Mouse (Mus musculus) bone marrow, adult 2 months (tissue): ENCODE results near the gene Vsig2. TPM values are rescaled to one million over a fixed set of nuclear protein-coding genes. Genes with fewer than 3 reads are reported as not detected.

Source experiments
- H3K27ac ChIP-seq: fragments of 200-500 bp; 2 replicates; pipeline ENCODE4 v1.5.1; 2012; ENCODE audit warnings: low read depth, mild to moderate bottlenecking, control low read depth, inconsistent platforms, low read length; ENCODE audit not compliant: control insufficient read depth, poor library complexity, insufficient read depth
- H3K4me1 ChIP-seq: fragments of 200-500 bp; 2 replicates; pipeline ENCODE4 v1.6.1; 2011; ENCODE audit warnings: low read length; ENCODE audit not compliant: control insufficient read depth, insufficient read depth
- H3K4me3 ChIP-seq: fragments of 200-500 bp; replicated peaks from 2 replicates; pipeline ENCODE3; 2011; ENCODE audit warnings: mild to moderate bottlenecking, low read depth, low read length, control low read depth; ENCODE audit not compliant: control insufficient read depth
- CTCF ChIP-seq: fragments of 200-500 bp; IDR thresholded peaks from 2 replicates; pipeline ENCODE4 v1.5.1; 2011; ENCODE audit warnings: low read length, control low read depth; ENCODE audit not compliant: control insufficient read depth, insufficient read depth
- POLR2A ChIP-seq: fragments of 200-500 bp; IDR thresholded peaks from 2 replicates; pipeline ENCODE4 v1.6.1; 2011; ENCODE audit warnings: low read depth, mild to moderate bottlenecking, control low read depth, low read length, borderline replicate concordance; ENCODE audit not compliant: control insufficient read depth
- WGBS: fragments of 180-500 bp; shearing (Covaris S2); methylation state at CpG from one replicate; pipeline ENCODE4 v1.1.7; 2018; 5-methylcytosine and 5-hydroxymethylcytosine counted together
- polyA plus RNA-seq: library from polyadenylated mRNA; stranded (reverse); fragments of >200 nt; gene quantifications from 2 replicates; pipeline ENCODE4 v1.2.4, GENCODE M21; 2011; ENCODE audit warnings: low replicate concordance; ENCODE audit not compliant: missing spikeins, insufficient read depth, insufficient read length

The Vsig2 gene
- 4.0 and 12.2 TPM in 2 replicates for polyA plus RNA-seq

DNA sequence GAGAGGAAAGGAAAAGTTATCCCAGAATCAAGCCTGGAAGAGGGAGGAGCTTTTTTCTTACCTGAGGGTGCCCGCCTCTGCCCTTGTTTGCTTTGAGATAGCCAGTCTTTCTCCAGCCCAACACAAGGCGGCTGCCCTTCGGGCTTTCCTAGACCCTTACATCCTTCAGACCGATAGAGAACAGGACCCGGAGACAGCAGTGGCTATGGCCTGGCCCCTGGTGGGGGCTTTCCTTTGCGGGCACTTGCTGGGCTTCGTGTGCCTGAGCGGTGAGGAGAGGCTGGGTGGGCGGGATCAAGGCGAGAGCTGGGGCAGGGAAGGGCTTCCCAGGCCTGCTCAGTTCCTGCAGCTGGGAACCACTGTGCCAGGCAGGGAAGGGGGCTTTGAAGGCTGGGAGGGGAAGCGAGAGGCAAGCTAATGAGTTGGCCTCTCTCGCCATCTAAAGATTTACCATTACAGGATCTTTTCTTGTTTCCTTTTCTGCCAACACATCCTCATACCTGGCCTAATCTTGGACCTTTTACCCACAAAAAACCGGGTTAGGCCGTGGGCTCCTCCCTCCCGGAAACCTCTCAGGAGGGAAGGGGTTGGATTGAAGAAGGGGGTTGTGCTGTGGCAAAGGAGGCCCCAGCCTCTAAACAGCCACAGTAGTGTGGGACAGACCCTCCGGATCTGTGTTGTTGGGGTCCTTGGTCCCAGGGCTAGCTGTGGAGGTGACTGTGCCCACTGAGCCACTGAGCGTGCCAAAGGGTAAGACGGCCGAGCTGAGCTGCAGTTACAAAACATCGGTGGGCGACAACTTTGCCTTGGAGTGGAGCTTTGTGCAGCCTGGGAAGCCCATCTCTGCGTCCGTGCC is at the start of gene Vsig2:
Vsig2 (plus strand) TSS at position 86 of the 856 bp plus-strand sequence.
- Histone ChIP-seq H3K27ac (no peak within 1 kb of the TSS; the same call in 1 of the 2 replicates), H3K4me3 (no peak within 1 kb of the TSS), H3K4me1 (no peaks in the 10 kb centered on the region)
- 0 out of 2 replicates have a peak, but pooled peaks have one; percentile 12 for TF ChIP-seq POLR2A
- no peak for TF ChIP-seq CTCF
- 82% methylated on average over 23 of the region's 23 CpGs for WGBS

DNA sequence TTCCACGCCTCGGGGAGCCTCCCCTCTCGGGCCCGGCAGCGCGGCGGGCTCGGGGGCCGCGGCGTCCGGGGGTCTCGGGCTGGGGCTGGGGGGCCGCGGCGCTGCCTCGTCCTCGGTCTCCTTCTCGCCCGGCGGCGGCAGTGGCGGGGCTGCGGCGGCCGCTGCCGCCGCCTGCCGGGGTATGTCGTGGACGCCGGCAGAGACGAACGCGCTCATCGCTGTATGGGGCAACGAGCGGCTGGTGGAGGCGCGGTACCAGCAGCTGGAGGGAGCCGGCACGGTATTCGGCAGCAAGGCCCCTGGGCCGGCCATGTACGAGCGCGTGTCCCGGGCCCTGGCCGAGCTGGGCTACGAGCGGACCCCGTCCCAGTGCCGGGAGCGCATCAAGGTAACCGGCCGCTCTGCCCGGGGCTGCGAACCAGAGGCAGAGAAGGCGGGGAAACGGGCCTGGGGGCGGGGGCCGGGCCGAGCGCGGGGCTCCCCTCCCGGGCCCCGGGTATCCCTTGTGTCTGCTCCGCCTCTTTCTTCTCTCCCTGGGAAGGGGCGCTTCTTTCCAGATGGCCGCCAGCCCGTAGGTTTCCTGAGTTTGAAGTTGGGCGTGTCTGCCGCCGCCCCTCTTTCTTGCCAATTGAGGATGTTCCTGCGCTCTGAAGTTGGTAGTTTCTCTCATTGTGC is 49.5 kb upstream of the Vsig2 start:
- Histone ChIP-seq H3K4me1 (no peaks in the 10 kb centered on the region), H3K27ac (peak overlapping the region; percentile 98), H3K4me3 (peak overlapping the region; percentile 92)
- under 1% methylated on average over 75 of the region's 75 CpGs for WGBS
- TF ChIP-seq POLR2A = no peak
- no peak for TF ChIP-seq CTCF

DNA sequence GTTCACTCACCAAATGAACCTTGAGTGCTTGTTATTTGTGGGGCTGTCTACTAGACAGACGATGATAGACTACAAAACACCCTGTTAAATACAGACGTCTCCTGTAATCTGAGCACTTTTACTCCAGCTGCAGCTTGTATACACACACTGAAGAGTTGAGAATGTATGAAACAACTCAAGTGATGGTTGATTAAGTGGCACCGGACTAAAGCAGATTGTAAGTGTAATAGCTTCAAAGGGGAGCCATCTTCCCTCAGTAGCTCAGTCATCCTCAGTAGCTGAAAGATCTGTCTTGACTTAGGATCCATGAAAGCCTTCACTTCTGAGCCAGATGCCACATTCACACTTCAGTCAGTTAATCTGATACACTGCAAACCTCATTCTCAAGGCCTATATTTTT is 43.3 kb upstream of the Vsig2 start:
- H3K4me1 ChIP-seq = no peaks in the 10 kb centered on the region
- H3K4me3 ChIP-seq = no peak overlapping the region
- WGBS = 83% methylated on average over 3 of the region's 3 CpGs
- H3K27ac ChIP-seq = no peak overlapping the region
- TF ChIP-seq CTCF (no peak), POLR2A (no peak)

DNA sequence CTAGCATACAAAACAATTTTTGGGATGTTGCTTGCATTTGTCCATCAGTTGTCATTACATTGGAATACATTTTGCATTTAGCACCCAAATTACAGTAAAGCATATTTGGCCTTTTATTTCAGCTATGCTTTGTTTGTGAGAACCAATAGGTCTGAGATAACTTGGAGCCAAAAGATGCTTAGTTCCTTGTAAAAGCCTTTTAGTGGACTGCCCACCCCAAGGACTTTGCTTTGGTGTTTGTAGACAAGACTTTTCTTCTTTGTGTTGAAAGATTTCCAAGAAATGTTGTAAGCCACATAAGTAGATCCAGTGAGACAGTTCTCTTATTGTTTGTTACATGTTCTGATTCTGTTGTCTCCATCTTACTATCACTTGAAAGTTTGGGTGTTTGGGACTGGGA is 42.7 kb upstream of the Vsig2 start:
- Histone ChIP-seq H3K27ac (no peak overlapping the region), H3K4me1 (no peaks in the 10 kb centered on the region), H3K4me3 (no peak overlapping the region)
- TF ChIP-seq POLR2A (no peak), CTCF (no peak)

DNA sequence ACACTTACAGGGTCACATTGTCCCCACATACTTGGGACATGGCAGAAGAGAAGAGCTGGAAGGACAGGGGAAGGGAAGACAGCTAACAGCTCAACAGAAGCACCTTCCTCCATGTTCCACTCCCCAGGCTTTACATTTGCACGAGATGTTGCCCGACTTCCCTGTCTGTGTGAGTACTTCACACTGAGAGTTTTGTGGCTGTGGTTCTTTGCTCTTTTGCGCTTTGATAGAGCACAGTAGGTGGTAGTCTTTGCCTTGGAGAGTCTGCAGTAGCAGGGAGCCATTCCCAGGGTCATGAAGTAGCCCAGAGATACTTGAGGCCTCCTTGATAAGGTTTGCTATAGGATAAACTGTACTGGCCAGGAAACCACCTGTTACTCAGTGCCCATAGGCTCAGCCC is 38.9 kb upstream of the Vsig2 start:
- Histone ChIP-seq H3K4me1 (no peaks in the 10 kb centered on the region), H3K27ac (no peak overlapping the region), H3K4me3 (no peak overlapping the region)
- no peak for TF ChIP-seq CTCF
- 68% methylated on average over 3 of the region's 3 CpGs for WGBS

DNA sequence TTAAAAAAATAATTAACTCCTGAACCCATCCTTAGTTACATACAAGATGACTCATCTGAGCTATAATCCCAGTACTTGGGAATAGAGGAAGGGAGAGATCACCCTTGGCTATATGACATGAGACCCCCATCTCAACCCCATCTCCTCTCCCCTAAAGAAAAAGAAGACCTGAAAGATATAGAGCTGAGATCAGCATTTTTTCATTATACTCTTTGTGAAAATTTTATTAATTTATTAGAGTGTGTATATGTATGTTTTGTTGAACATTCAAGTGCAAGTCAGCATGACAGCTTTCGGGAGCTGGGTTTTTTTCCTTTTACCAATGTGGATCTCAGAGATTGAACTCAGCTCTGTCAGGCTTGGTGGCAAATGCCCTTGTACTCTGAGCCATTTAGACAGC is 37.9 kb upstream of the Vsig2 start:
- WGBS = 81% methylated on average over 1 of the region's 1 CpGs
- no peak for TF ChIP-seq POLR2A
- TF ChIP-seq CTCF = no peak
- no peak overlapping the region for H3K27ac ChIP-seq
- no peak overlapping the region for H3K4me3 ChIP-seq
- H3K4me1 ChIP-seq = no peaks in the 10 kb centered on the region

DNA sequence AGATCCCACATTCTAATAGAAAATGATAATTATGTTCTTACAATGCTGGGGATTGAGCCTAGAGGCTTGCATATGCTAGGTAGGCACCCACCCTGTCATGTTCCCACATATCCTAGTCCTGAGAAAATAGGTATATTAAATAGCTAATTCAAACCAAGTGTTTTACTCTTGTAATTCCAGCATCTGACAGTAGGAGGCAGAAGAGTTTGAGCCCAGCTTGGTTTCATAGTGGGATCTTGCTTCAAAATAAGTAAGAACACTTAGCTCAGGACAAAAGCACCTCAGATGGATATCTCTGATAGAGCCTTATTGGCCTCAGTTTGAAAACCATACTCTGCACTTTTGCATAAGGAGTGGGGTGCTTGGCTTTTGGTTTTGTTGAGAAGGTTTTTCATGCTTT is 34.7 kb upstream of the Vsig2 start:
- no peaks in the 10 kb centered on the region for H3K4me1 ChIP-seq
- no peak overlapping the region for H3K27ac ChIP-seq
- H3K4me3 ChIP-seq = no peak overlapping the region
- no peak for TF ChIP-seq CTCF
- TF ChIP-seq POLR2A = no peak

DNA sequence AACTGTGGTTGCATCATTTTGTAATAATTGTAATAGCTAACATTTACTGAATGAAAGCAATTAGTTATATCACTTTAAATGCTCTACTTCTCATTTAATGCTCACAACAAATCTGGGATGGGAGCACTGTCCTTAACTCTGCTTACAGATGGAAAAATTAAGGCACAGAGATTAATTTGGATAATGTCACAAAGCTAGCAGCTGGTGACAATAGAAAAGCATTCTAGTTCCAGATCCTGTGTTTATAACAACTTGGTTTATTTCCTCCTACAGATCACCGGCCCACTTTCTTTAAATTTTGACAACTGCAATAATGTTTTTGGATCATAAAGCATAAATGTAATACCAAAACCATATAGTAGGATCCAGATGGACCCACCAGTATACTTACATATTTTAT is 33.0 kb upstream of the Vsig2 start:
- WGBS = 88% methylated on average over 1 of the region's 1 CpGs
- H3K27ac ChIP-seq = no peak overlapping the region
- H3K4me1 ChIP-seq = no peaks in the 10 kb centered on the region
- TF ChIP-seq CTCF (no peak), POLR2A (no peak)
- no peak overlapping the region for H3K4me3 ChIP-seq

DNA sequence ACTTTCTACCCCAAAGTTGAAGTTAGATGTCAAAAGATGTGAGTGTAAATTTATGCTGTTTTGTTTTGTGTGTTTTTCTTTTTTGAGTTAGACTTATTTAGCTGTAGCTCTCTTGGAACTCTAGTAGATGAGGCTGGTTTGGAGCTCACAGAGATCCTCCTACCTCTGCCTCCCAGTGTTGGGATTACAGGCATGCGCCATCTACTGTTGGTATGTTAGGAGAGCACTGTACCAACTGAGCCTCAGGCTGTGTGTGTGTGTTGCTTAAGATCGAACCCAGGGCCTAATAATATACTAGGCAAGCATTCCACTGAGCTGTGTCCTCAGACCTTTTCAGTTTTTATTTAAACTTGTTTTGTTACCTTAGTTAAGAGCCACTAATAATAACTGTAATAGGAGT is 27.0 kb upstream of the Vsig2 start:
- WGBS = 79% methylated on average over 2 of the region's 2 CpGs
- Histone ChIP-seq H3K4me3 (no peak overlapping the region), H3K4me1 (peaks cover under 1% of the 10 kb centered on the region), H3K27ac (no peak overlapping the region)
- no peak for TF ChIP-seq POLR2A
- TF ChIP-seq CTCF = 0 out of 2 replicates have a peak, but pooled peaks have one; percentile 14
